ENCODE assay signal across 8 mouse cellular contexts in genomic region chr10:126928011-126928818, GRCm38 (mm10). TPM values are rescaled to one million over a fixed set of nuclear protein-coding genes. Genes with fewer than 3 reads are reported as not detected.
DNase-seq lines count a peak whose midpoint lies in the region; ATAC-seq lines count a peak whose summit lies in the region.

No protein-coding gene starts in this region.

- H3K4me1 ChIP-seq in hindbrain, embryonic 10.5 days (replicated peaks) = peaks cover 62% of the 10 kb centered on the region
- peaks cover 47% of the 10 kb centered on the region for H3K4me1 ChIP-seq in lung, embryonic 16.5 days (replicated peaks; ENCODE audit: control insufficient read depth, insufficient read depth, low read length)

- under 1% methylated on average over 39 of the region's 39 CpGs for WGBS in hindbrain, embryonic 10.5 days
- whole genome bisulfite sequencing in lung, embryonic 16.5 days = 1% methylated on average over 39 of the region's 39 CpGs

- H3K4me2 ChIP-seq in lung, embryonic 16.5 days (ENCODE audit: low read depth, low read length) = peak overlapping the region; percentile 91

- peak; percentile 85 for DNase-seq in R1 (ENCODE audit: low read depth, low spot score)
- peak; percentile 83 for DNase-seq in cerebellum, adult 8-10 months
- DNase-seq in hindbrain, embryonic 10.5 days (ENCODE audit: low spot score) = peak; percentile 78
- DNase-seq in layer of hippocampus, adult 9-11 months = peak; percentile 73
- DNase-seq in ovary, postnatal 36 days (ENCODE audit: low spot score) = peak; percentile 84

- peaks cover 47% of the 10 kb centered on the region for H3K27me3 ChIP-seq in hindbrain, embryonic 10.5 days (ENCODE audit: insufficient read depth, poor library complexity, severe bottlenecking)
- no peaks in the 10 kb centered on the region for H3K27me3 ChIP-seq in lung, embryonic 16.5 days (ENCODE audit: control insufficient read depth, insufficient read depth, low read depth, low read length)

- H3K9me3 ChIP-seq in hindbrain, embryonic 10.5 days = no peaks in the 10 kb centered on the region
- no peaks in the 10 kb centered on the region for H3K9me3 ChIP-seq in lung, embryonic 16.5 days (ENCODE audit: control insufficient read depth, low read length)

- no peaks in the 10 kb centered on the region for H3K36me3 ChIP-seq in hindbrain, embryonic 10.5 days
- no peaks in the 10 kb centered on the region for H3K36me3 ChIP-seq in lung, embryonic 16.5 days (ENCODE audit: control insufficient read depth, insufficient read depth, low read length)

- peak overlapping the region; percentile 84 for H3K27ac ChIP-seq in hindbrain, embryonic 10.5 days
- H3K27ac ChIP-seq in lung, embryonic 16.5 days (ENCODE audit: low read length) = peak overlapping the region; percentile 94

- H3K4me3 ChIP-seq in hindbrain, embryonic 10.5 days = peak overlapping the region; percentile 63
- peak overlapping the region; percentile 62 for H3K4me3 ChIP-seq in lung, embryonic 16.5 days (ENCODE audit: low read length)

- H3K9ac ChIP-seq in lung, embryonic 16.5 days (ENCODE audit: low read length) = peak overlapping the region; percentile 81

- peak; percentile 33 for ATAC-seq in frontal cortex, adult (ENCODE audit: low TSS enrichment)
- peak; percentile 80 for ATAC-seq in lung, embryonic 16.5 days (ENCODE audit: low read depth)
- no peak for ATAC-seq in CD4-positive, CD25-positive, alpha-beta regulatory T cell, adult 4 months

RNA-seq across cellular contexts. Expression of gene Atp23, which starts 27.1 kb away (rescaled TPM):
- 15.4 and 19.5 TPM in 2 replicates for polyA plus RNA-seq in hindbrain, embryonic 10.5 days (2016; fragmentation: Nextera tagmentation; extraction: Ambion mirVana)
- 13.8 and 14.0 TPM in 2 replicates for polyA plus RNA-seq in lung, embryonic 16.5 days (2015; fragmentation: Nextera tagmentation; extraction: Ambion mirVana)
- polyA plus RNA-seq in CD4-positive, CD25-positive, alpha-beta regulatory T cell, adult 4 months (2017; shearing (Covaris generic)) = 1 to 10 TPM; 2.7 to 6.1 TPM

RNA-seq across cellular contexts. Expression of gene Ctdsp2, which starts 50.3 kb away (rescaled TPM):
- polyA plus RNA-seq in hindbrain, embryonic 10.5 days (2016; fragmentation: Nextera tagmentation; extraction: Ambion mirVana) = 33.5 and 36.5 TPM in 2 replicates
- 66.2 and 72.0 TPM in 2 replicates for polyA plus RNA-seq in lung, embryonic 16.5 days (2015; fragmentation: Nextera tagmentation; extraction: Ambion mirVana)
- polyA plus RNA-seq in CD4-positive, CD25-positive, alpha-beta regulatory T cell, adult 4 months (2017; shearing (Covaris generic)) = 10 to 100 TPM; 35.4 to 37.8 TPM
